Mouse (Mus musculus): Measurements from ENCODE around the gene Nr1i2. TPM values are rescaled to one million over a fixed set of nuclear protein-coding genes. Genes with fewer than 3 reads are reported as not detected.
"Not testable (repeated sequence)": the region's sequence is repeated elsewhere in the genome, so short reads cannot be mapped to it uniquely, and the experiment has no call there.

Gene Nr1i2
- not detected for polyA plus RNA-seq (2017; shearing (Covaris generic))

DNA sequence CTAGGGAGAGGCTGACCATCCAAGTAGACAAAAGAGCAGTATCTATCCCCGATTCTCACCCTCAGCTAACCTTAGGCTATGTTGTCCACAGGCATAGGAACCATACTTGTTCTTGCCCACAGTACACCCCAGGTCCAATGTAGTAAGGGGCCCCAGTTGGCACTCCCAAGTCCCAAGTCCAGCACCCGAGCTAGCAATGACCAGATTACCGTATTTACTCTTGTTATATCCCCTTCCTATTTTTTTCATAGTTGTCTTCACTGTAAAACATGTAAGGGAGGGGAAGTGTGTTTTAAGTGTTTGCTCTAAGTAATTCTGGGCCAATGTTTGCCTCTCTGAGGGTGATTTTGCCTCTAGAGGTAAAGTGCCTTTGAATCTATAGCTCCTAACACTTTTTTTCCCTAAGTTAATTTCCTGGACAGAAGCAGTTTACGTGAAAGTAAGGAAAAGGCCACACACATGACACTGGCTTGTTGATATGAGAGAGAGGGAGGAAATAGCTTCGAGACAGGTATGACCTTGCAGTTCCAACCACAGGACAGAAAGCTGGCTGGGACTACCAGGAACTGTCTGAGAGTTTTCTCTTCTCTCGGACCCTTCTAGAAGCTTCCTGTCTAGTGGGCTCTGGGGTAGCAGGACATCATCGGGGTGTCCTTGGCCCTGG is at the start of gene Nr1i2:
Gene Nr1i2, minus strand, starts transcription at position 140 of the 664 bp plus-strand sequence.
- no peak for ATAC-seq

DNA sequence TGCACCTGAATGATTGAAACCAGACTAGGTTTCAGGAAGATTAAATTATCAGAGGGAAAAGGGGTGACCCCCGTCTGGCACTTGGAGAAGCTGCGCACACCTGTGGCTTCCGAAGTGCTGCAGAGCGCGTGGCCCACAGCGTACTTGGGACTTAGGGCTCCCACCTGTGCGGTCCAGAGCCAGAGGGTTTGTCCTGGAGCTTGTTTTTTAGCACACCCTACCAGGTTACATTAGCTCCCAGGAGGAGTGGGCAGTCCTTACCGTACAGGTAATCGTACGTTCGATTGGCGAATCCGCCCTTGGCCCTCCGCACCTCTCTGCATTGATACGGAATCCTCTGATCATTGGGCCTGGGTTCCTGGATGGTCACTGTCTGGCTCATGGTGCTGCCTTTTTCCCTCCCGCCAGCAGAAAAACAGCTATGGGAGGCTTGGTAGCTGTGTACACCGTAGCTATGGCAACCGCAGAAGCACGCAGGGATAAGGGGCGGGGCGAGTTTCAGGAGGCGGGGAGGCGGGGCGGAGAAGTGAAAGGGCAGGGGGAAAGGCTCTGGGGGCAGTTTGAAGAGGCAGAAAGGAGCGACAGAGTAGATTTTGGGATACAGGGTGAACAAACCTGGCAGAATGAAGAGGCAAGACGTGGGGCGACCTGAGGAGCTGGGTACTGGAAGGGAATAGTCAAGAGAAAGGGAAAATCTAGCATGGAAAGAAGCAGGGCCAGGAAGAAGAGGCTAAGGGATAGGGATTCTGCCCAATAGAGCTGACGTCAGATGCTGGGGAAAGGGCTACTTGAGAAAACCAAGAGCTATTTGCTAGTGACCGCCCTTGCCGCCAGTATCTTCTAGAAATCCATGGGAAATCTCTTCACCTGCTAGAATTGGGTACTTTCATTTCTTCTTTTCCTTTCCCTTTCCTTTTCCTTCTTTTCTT is 47.0 kb upstream of the Nr1i2 start, which contains the start of gene Maats1:
Gene Maats1, minus strand, starts transcription at position 748 of the 929 bp plus-strand sequence.
- ATAC-seq: no peak

DNA sequence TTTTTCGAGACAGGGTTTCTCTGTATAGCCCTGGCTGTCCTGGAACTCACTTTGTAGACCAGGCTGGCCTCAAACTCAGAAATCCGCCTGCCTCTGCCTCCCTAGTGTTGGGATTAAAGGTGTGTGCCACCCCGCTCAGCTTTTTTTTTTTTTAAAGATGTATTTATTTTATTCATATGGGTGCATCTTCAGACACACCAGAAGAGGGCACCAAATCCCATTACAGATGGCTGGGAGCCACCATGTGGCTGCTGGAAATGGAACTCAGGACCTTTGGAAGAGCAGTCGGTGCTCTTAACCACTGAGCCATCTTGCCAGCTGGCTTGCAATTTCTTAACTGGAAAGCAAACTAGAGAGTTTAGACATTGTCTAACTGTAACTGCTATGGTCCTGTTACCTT is 43.5 kb upstream of the Nr1i2 start:
- ATAC-seq: not testable (repeated sequence)

DNA sequence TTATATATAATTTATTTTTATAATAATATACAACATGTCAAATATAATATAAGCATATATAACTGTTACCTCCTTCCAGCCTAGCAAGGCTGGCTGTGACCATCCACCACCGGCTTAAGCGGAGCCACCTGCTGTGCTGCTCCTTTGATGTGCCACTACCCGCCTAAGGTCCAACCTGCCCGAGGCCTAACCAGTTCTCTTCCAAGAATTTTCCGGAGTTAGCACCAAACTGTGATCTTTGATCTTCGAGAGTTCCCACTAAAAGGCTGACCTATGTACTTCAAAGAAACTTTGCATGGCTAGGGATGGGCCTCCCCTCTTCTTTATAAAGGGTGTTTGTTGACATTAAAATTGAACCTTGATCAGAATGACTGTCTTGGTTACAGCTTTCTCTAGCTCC is 39.8 kb upstream of the Nr1i2 start:
- no peak for ATAC-seq

DNA sequence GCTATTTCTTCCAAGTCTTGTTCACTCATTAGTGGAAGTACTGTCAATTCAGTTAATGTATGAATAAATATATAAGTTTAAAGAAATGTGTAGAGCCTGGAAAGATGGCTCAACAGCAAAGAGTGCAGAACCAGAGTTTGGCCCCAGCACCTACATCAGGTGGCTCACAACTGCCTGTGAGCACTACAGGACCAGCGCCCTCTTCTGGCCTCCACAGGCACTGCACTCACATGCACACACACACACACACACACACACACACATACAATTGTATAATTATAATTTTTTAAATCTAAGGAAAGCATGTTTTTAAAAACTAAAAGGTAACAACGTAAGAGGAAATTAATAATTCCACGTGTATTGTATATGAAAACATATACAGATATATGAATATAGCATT is 34.7 kb upstream of the Nr1i2 start:
- ATAC-seq: no peak

DNA sequence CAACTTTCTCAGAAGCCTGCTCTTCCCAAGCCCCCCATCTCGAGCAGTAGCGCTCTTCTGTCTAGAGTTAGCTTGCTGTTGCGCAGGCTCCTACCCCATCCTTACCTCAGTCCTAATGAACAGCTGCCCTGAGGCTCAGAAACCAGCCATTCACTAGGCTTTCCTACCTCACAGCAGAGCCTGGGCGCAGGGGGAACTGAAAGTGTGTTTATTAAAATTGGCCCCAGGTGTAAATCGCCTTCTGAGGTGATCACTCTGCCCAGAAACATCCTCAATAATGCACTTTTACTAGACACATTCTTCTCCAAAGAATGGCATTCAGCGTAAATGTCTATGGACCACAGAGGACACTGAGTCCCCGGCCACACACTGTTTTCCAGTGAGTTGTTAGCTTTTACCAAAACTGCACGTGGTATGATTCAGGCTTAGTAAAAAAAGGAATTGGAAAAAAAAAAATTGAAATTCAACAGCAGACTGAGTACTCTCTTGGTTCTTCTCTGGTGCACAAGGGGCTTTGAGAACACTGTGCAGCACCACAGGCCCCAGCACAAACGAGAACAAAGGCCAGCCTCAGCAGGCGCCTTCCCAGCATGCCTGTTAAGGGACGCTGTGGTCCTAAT is 32.3 kb upstream of the Nr1i2 start:
- no peak for ATAC-seq

DNA sequence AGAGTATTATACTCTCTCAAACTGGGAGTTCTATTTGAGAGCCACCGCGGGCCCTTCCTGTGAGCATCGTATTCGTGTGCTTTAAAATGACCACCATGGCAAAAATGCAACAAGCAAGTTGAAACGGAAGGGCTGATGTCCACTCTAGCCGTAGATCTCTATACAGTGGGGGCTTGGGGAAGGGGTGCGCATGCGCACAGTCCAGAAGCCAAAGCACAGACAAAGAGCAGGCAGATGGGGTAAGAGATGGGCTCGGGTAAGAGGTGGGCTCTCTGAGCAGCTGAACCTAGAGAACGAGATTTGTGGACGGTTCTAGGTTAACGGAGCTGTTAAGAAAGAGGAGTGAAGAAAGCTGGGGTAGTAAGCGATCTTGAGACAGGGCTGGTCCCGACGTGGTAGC is 29.7 kb upstream of the Nr1i2 start:
- ATAC-seq: no peak

DNA sequence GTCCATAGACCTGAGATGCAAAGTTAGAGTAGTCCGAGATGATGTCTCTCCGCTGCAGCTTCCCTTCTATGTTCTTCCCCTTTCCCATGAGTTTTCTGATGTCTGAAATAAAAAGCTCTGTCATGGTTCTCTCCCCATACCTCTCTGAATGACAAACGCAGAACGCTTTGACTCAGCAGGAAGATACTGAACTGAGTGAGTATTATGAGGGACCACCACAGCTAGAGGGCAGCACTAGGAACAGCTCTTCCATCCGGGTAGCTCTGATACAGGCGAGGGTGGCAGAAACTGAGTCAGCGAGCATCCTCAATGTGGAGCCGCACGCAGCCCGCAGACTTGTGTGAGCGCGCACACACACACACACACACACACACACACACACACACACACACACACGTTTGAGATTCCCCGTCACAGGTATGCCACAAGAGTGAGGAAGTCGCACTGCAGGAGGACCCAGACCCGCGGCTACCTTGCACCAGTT is 26.9 kb upstream of the Nr1i2 start:
- peak; percentile 77 for ATAC-seq

DNA sequence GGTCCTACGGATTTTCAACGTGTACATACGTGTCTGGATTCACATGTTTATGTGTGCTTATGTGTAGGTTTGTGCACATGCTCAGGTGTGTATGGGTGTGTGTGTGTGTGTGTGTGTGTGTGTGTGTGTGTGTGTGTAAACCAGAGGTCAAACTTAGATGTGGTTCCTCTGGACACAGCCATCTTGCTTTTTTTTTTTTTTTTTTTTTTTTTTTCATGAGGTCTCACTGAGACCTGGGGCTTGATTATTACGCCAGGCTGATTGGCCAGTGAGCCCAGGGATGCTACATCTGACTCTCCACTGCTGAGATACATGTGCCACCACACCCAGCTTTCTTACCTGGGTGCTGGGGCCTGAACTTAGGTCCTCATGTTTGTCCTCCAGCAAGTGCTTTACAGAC is 24.5 kb upstream of the Nr1i2 start:
- no peak for ATAC-seq

DNA sequence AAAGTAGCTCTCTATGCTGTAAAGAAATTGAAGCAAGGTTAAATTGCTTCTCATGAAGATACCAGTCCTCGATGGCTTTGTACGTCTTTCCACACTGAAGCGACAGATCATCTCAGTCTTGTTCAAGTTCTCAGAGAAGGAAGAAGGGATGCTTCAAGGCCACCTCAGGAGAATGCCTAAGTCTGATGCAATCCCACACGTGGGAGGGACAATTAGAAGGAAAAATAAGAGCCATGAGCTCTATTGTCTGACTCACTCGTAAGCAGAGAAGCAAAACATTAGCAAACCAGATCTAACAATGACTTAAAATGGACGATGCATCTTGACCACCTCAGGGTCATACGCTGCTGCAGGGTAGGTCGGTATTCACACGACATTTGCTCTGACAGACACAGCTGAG is 23.9 kb upstream of the Nr1i2 start:
- no peak for ATAC-seq

DNA sequence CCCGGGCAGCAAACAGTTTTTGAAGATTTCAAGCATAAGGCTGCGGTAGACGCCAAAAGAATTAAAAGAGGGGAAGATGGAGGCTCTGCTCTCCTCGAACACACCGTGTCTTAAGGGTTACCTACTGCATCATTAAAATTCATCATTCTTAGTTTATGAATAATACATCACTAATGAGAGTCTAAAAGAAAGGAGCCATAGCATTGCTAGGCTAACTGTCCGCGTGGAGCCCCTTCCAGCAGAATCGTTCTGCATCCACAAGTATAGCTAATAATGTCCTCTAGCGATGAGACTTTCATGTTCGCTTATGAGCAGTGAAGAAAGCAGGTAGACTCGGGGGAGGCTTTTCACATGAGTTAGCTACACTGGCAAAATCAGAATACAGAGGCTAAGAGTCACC is 13.6 kb upstream of the Nr1i2 start:
- ATAC-seq: no peak

DNA sequence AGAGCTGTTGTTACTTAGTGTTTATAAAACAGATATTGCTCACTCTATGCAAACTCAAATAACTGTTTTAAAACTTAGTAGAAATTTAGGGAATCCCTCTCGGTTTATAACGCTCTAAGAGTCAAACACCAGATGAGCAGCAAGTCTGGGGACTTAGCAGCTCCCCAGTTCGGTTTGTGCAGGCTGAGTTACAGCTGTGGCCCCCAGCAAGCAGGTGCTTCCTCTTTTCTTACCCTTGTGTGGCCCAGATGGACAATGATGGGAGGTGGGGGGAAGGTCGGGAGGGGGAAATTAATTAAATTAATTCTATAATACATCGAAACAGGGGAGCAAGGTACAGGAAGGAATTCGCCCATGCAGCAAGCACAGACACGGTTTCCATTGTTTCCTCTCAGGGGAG is 13.0 kb upstream of the Nr1i2 start:
- ATAC-seq: no peak

DNA sequence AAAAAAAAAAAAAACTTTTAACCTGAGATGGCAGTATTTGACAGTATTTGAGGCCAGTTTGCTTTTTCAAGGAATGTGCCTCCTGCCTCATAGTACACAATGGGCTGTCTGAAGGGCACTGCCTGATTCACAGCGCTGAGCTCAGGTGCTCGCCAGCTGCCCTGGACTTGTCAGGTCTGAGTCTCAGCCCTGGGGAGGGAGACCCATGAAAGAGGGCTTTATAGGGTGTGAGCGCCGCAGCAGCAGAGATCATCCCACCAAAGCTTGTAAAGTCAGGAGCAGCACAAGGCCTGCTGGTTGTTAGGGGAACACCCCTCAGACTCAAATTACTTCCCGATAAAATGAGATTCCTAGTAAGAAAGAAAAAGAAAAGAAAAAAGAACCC is 12.6 kb upstream of the Nr1i2 start:
- no peak for ATAC-seq

DNA sequence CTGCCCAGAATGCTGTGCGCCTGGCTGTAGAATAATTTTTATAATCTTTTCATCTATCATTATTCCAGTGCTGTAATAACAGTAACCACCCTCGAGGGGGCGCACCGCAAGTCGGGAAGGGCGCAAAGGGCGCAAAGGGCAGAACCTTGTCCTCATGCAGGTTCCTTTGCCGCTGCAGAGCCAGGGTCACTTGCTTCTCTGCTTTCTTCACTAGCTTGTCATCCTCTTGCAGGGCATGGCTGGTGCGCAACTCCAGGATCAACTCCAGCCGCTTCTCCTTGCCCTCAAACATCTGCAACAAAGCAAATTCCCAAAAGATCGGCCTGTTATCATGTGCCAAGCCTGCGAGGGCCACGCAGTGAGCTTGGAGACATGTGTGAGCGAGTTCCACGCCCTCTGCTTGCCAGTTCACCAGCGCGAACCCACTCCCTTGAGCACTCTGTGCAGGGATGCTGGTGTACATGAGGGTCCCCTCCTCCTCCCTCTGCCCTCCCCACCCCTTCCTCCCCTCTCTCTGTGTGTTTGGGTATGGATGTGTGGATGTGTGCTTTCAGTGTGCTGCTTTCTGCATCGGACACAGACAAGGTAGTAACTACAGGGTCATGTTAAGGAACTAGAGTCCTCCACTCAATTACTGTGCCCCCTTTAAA is 12.1 kb upstream of the Nr1i2 start:
- no peak for ATAC-seq

DNA sequence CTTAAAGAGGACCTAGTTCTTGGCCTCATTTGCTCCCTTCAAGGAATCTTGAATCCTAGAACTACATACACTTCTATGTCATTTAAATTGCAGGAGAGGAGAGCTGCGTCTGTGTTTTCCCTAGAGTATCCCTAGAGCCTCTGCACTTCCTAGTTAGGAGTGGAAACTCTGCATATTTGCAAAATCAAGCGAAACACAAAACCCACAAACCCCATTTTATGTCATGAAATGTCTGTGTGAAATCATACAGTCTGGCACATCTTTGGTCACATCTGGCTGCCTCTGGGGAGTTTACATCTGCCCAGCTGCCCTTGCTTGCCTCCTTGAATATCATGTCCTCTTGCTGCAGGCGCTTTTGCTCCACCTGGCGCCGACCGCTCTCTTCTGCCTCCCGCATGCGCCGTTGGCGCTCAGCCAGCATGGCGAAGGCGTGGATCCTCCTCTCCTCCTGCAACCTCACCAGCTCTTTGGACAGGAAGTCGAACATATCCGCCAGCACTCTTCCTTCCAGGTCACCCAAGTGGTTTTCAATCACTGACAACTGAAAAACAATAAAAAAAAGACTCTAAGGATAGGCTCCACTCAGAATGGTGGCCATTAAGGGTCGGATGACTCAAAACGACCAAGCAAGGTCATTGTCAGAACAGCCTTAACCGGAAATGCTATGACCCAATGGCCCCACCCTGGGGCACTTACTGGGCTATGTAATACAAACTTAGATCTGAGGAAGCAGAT is 10.0 kb upstream of the Nr1i2 start:
- no peak for ATAC-seq

DNA sequence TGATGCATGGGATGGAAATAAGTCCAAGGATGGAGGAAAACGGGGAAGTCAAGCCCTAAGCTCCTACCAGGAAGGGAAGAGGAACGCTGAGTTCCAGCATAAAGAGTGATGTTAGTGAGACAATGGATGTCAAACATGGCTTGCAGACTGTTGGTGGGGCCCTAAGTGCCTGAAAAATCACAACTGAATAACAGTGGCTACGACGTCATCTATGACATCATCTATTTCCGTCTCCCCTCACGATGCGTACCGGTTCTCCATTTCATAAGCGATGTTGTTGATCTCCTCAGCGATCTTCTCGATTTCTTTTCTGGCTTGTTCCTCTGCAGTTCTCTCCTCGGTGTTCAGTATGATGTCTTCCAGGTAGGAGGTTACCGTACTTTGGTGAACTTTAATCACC is 7.7 kb upstream of the Nr1i2 start:
- no peak for ATAC-seq

DNA sequence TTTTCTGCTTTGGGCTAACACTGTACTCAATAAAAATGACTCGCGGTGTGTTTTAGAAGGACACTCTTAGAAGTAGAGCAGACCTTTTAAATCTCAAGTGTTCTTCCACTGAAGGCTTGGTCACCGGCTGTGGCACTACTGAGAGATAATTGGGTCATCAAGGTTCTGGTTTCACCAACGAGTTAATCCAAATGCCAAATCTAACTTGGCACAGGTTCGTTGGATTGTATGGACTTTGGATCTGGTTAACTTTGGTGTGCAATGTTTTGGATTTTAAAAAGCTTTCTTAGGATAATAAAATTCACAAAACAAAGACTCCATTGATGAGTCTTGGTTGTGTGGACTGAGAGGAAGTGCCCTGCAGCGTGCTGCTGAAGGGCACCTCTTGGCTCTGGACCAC is 3.8 kb upstream of the Nr1i2 start:
- no peak for ATAC-seq

DNA sequence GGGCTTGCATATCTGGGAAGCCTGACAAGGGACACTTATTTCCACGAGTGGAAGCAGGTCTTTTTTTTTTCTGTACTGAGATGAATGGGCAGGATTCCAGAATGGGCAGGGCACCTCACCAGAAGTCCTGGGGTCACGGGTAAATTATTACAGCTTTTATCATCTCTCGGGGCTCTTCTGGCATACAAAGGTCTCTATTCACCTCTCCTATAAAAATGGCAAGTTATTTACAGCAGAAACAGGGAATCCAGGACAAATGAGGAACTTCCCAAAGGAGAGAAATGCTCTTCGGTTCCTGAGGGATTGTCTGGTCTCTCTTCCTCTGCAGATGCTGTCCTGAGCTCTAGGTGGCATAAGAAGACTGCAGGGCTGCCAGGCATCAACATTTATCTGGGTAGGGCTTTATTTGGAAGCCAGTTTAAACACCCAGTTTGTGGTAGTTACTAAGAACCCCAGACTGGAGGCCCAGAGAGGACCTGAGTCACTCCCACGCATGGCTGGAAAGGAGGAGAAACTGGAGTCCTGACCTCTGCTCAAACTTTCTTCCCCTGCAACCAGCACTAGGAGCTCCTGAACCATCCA is 816 bp upstream of the Nr1i2 start:
- ATAC-seq: no peak

DNA sequence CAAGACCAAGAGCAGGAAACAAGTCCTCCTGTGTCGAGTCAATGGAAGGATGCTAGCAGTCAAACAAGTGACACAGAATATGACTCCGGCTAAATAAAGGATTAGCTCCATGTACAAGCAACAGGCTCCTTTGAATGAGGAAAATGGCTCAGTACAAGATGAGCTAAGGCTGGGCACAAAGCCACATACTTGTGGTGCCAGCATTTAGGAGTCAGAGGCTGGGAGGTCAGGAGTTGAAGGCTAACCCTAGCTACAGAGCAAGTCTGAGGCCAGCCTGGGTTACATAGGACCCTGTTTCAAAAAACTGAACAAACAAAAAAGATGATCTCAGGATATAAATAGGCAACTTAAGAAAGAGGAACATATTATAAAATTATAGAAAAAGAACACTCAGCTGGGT is 4.5 kb downstream of the Nr1i2 start:
- ATAC-seq: no peak

DNA sequence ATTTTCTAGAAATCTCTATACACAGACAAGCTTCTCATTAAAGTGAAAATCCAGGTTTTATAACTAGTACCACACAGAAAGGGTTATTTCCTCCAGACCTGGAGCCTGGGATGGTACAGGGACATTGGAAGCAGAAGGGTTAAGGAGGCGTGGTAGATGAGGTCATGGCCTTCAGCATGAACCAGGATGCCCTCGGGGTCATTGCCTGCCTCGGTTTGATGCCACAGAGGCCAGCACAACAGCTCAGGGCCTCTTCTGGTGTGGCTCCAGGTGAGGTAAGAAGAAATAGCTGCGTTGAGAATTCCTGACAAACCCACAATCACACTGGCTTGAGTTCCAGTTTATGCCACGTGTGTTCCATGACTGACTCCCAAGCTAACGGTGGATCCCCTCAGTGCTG is 5.8 kb downstream of the Nr1i2 start:
- ATAC-seq: no peak

DNA sequence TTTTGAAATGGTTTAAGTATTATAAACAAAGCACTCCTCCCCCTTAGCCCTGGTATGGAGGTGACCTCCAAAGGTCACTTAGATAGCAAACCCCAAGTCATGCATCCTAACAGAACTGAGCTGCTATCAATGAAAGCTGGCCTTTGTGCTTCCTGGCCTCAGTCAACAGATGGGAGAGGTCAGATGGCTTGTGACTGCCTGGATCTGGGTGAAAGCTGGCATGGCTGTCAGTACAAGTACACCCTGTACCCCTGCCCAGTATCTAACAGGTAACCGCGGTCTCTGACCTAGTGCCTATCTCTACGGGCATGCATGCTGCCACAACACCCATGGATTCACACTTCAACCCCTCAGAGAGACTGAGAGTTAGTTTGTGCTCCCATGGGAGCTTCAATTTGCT is 6.9 kb downstream of the Nr1i2 start:
- ATAC-seq: no peak

DNA sequence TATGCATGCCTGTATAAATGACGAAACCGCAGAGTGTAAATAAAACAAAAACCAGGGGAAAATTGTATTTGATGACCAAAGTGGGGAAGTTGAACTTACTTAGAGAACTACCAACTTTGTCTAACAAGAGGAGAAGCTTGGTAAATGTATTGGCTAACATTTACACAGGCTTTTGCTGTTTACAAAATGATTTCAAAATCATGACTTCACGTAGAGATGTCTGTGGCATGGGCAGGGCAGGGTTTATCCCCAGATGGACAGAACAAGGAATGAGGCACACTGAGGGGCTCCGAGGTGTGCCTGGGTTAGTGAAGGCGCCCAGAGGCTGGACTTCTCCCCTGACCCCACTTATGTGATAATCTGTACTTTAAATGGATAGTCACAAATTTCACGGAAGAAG is 7.3 kb downstream of the Nr1i2 start:
- ATAC-seq: no peak
